Mouse (Mus musculus) heart, embryonic 13.5 days (tissue): ENCODE data around the gene 4933430I17Rik. TPM values are rescaled to one million over a fixed set of nuclear protein-coding genes. Genes with fewer than 3 reads are reported as not detected.

Experiments
- ATAC-seq: fragments of 200-750 bp; cut with Nextera tagmentation; 2 replicates; pipeline ENCODE4 v1.8.0; 2017; ENCODE audit warnings: moderate TSS enrichment; ENCODE audit not compliant: insufficient number of reproducible peaks, low FRiP score, low TSS enrichment; ENCODE audit errors: extremely low read depth
- H3K27ac ChIP-seq: fragments of 300-500 bp; sonication (generic); replicated peaks from 2 replicates; pipeline ENCODE4 v1.5.1; 2015; ENCODE audit warnings: moderate library complexity, mild to moderate bottlenecking, inconsistent platforms
- H3K27me3 ChIP-seq: fragments of 300-500 bp; sonication (generic); replicated peaks from 2 replicates; pipeline ENCODE4 v1.6.1; 2015; ENCODE audit warnings: mild to moderate bottlenecking, inconsistent platforms
- H3K36me3 ChIP-seq: fragments of 300-500 bp; sonication (generic); 2 replicates; pipeline ENCODE4 v1.6.1; 2015; ENCODE audit warnings: mild to moderate bottlenecking, inconsistent platforms
- H3K4me1 ChIP-seq: fragments of 300-500 bp; sonication (generic); 2 replicates; pipeline ENCODE4 v1.6.1; 2015; ENCODE audit warnings: inconsistent platforms
- H3K4me2 ChIP-seq: fragments of 300-500 bp; sonication (generic); 2 replicates; pipeline ENCODE4 v1.6.1; 2015; ENCODE audit warnings: inconsistent platforms, mild to moderate bottlenecking, moderate library complexity
- H3K4me3 ChIP-seq: fragments of 300-500 bp; sonication (generic); 2 replicates; pipeline ENCODE4 v1.5.1; 2015; ENCODE audit warnings: moderate library complexity, mild to moderate bottlenecking, inconsistent platforms
- H3K9ac ChIP-seq: fragments of 300-500 bp; sonication (generic); 2 replicates; pipeline ENCODE4 v1.6.1; 2015; ENCODE audit warnings: inconsistent platforms, mild to moderate bottlenecking, moderate library complexity
- H3K9me3 ChIP-seq: fragments of 300-500 bp; sonication (generic); 2 replicates; pipeline ENCODE4 v1.6.1; 2016; ENCODE audit warnings: inconsistent platforms
- WGBS: fragments of 180-500 bp; shearing (Covaris S2); methylation state at CpG from one replicate; pipeline ENCODE4 v1.1.7; 2015; ENCODE audit warnings: mixed read lengths; 5-methylcytosine and 5-hydroxymethylcytosine counted together
- polyA plus RNA-seq: library from polyadenylated mRNA; unstranded; fragments of >200 nt; fragmentation: Nextera tagmentation; extraction: Ambion mirVana; gene quantifications from 2 replicates; pipeline ENCODE4 v1.2.1, GENCODE M21; 2015

4933430I17Rik gene
- polyA plus RNA-seq, 1 experiment from 2014 or later: 0.16 TPM

DNA sequence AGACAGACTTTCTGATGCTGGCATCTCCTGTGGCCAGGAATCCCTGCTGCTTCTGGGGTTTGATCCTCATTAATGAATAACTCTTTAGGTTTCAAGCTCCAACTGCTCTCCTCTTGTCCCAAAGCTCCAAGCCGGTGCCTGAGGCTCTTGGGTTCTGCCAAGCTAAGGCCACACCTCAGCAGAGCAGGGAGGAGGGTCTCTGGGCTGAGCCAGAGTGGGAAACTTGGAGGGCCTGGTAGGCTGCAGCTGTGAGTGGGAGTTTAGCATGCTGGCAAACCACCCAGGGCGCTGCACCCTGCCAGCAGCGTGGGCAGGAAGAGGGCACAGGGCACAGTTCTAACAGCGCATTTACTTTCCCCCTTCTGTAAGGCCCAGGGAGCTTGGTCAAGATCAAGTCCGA, 16.3 kb upstream of the 4933430I17Rik start:
- no peak overlapping the region for H3K4me3 ChIP-seq
- H3K4me2 ChIP-seq: no peak overlapping the region
- H3K9me3 ChIP-seq: no peaks in the 10 kb centered on the region
- WGBS: 89% methylated on average over 5 of the region's 5 CpGs
- no peaks in the 10 kb centered on the region for H3K27me3 ChIP-seq
- H3K4me1 ChIP-seq: peaks cover 3% of the 10 kb centered on the region; the same call in 1 of the 2 replicates
- H3K36me3 ChIP-seq: peaks cover 69% of the 10 kb centered on the region
- no peak overlapping the region for H3K9ac ChIP-seq
- H3K27ac ChIP-seq: no peak overlapping the region
- ATAC-seq: no peak

DNA sequence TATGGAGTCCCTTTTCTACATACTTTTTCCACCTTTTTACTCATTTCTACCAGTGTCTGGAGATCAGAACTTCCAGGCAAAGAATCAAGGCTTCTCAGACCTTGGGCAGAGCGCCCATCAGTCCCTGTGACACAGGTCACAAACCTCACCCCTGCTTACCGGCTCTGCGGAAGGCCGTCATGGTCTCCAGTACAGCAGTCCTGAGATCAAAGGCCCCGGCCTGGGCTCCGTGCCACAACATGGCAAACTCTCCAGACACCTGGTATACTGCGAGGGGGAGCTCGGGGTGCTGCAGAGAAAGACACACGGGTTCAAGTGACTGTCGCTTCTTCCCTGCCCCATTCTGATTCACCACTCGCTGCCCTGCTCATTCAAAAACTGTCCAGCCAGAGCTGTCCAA, 15.2 kb upstream of the 4933430I17Rik start:
- 87% methylated on average over 11 of the region's 11 CpGs for WGBS
- H3K4me2 ChIP-seq: no peak overlapping the region
- H3K9ac ChIP-seq: no peak overlapping the region
- H3K36me3 ChIP-seq: peaks cover 72% of the 10 kb centered on the region
- peaks cover 10% of the 10 kb centered on the region for H3K4me1 ChIP-seq
- ATAC-seq: no peak
- no peak overlapping the region for H3K27ac ChIP-seq
- no peak overlapping the region for H3K4me3 ChIP-seq
- no peaks in the 10 kb centered on the region for H3K9me3 ChIP-seq
- H3K27me3 ChIP-seq: no peaks in the 10 kb centered on the region

DNA sequence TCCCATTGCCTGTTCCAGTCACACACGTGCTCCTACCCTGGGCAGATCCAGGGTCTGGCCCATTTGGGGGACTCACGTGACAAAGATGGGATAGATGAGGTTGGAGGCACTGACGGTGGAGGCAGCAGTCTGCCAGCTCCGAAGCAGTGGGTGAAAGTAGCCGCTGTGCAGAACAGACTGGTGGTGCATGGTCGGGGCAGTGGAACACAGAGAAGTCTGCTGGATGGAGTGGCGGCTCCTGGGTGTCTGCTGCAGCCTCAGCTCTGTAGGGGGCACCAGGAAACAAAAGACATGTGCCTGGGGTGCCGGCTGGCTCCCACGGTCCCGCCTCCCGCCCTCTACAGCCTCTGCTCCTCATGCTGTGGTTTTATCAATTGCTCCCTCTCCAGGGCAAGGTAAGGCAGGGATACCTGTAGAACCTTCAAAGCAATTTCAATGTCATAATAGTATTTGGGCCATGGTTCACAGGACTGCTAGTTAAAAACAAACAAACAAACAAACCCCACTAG, 11.1 kb upstream of the 4933430I17Rik start:
- peaks cover 51% of the 10 kb centered on the region for H3K4me1 ChIP-seq
- no peaks in the 10 kb centered on the region for H3K9me3 ChIP-seq
- peaks cover 50% of the 10 kb centered on the region for H3K36me3 ChIP-seq
- H3K4me2 ChIP-seq: no peak overlapping the region
- H3K4me3 ChIP-seq: no peak overlapping the region
- H3K27me3 ChIP-seq: no peaks in the 10 kb centered on the region
- H3K27ac ChIP-seq: no peak overlapping the region
- WGBS: 52% methylated on average over 11 of the region's 11 CpGs
- H3K9ac ChIP-seq: 0 out of 2 replicates have a peak overlapping the region, but pooled peaks have one; percentile 24
- ATAC-seq: no peak

DNA sequence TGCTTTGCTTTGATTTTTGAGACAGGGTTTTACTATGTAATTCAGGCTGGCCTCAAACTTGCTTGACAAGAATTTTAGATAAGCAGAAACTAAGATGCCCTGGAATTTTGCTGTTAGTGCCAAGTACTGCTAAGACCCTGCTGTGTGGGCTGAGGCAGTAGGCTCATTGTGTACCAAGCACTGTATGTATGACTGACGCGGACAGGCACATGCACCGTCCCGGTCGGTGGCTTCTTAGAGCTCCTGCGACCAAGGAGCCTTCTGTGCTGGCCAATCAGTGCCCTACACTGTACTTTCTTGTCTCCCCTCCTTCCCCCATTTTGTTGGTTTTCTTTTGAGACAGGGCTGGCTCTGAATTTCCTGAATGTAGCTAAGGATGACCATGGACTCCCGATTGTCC, 10.2 kb upstream of the 4933430I17Rik start:
- peak overlapping the region; percentile 78 for H3K4me2 ChIP-seq
- 68% methylated on average over 7 of the region's 7 CpGs for WGBS
- ATAC-seq: no peak

DNA sequence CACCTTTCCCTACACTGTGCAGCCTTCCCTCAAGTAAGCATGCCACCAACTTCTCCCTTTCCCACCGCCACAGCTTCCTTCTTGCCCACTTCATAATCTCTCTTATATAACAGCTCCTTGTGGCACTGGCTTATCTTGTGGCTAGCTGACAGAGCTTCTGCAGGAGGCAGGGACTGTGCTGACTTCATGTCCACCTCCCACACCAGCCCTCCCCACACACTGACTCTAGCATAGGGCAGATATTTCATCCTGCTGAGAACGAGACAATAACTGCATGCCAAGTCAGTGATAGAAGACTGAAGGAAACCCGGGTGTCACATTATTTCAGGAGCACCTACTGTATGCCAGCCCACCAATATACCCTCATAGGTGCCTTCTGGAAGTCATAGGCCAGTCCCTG, 9.7 kb upstream of the 4933430I17Rik start:
- peak overlapping the region; percentile 85 for H3K27ac ChIP-seq
- H3K9me3 ChIP-seq: no peaks in the 10 kb centered on the region
- peak overlapping the region; percentile 27 for H3K4me3 ChIP-seq
- peak overlapping the region; percentile 67 for H3K9ac ChIP-seq
- 35% methylated on average over 3 of the region's 3 CpGs for WGBS
- no peak for ATAC-seq
- H3K4me2 ChIP-seq: peak overlapping the region; percentile 78
- H3K36me3 ChIP-seq: peaks cover 36% of the 10 kb centered on the region
- peaks cover 55% of the 10 kb centered on the region for H3K4me1 ChIP-seq
- H3K27me3 ChIP-seq: no peaks in the 10 kb centered on the region

More for the DNA sequence above, 10.2 kb upstream of the 4933430I17Rik start:
- Histone ChIP-seq H3K4me1 (peaks cover 53% of the 10 kb centered on the region), H3K27ac (peak overlapping the region; percentile 85), H3K9ac (peak overlapping the region; percentile 67; the same call in 1 of the 2 replicates), H3K4me3 (peak overlapping the region; percentile 27; the same call in 1 of the 2 replicates), H3K9me3 (no peaks in the 10 kb centered on the region), H3K27me3 (no peaks in the 10 kb centered on the region), H3K36me3 (peaks cover 41% of the 10 kb centered on the region)

DNA sequence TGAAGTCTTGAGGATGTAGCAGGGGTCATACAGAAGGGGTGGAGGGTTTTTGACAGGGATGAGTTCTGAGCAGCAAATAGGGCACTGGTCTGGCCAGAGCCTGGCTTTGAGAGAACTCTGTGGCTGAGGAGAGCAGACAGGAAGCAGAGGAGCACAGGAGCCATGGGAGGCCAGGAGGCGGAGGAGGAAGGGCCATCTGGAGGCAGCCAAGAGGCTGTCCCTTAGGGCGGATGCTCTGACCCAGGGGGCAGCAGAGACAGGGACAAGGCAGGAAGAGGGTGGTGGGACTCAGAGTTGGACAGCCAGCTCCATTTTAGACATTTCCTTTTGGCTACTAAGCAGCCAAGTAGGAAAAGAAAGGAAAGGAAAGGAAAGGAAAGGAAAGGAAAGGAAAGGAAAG, 9.1 kb upstream of the 4933430I17Rik start:
- H3K9me3 ChIP-seq: no peaks in the 10 kb centered on the region
- no peaks in the 10 kb centered on the region for H3K27me3 ChIP-seq
- H3K4me3 ChIP-seq: peak overlapping the region; percentile 27
- peak overlapping the region; percentile 78 for H3K4me2 ChIP-seq
- peaks cover 57% of the 10 kb centered on the region for H3K4me1 ChIP-seq
- WGBS: 25% methylated on average over 2 of the region's 2 CpGs
- no peak for ATAC-seq
- H3K36me3 ChIP-seq: peaks cover 30% of the 10 kb centered on the region
- peak overlapping the region; percentile 67 for H3K9ac ChIP-seq
- peak overlapping the region; percentile 85 for H3K27ac ChIP-seq

DNA sequence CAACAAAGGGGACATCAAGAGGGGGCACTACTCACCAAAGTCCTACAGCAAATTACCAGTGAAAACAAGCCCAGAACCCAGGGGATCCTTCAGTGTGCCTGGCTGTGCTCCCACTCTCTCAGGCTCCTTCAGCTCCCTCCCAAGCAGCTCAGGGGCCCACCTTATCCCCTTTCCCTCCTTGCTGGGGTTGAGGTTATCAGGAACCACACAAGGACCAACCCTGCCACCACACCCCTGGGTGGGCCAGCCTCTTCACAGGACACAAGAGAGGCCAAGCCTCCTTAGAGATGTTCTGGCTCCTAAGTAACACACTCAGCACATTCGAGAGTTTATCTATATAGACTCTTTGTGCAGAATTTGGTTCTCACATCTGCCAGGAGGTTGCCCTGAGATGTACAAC, 8.6 kb upstream of the 4933430I17Rik start:
- H3K4me2 ChIP-seq: peak overlapping the region; percentile 78
- H3K4me1 ChIP-seq: peaks cover 57% of the 10 kb centered on the region
- H3K36me3 ChIP-seq: peaks cover 27% of the 10 kb centered on the region
- no peaks in the 10 kb centered on the region for H3K27me3 ChIP-seq
- WGBS: 52% methylated on average over 1 of the region's 1 CpGs
- H3K4me3 ChIP-seq: peak overlapping the region; percentile 27
- H3K27ac ChIP-seq: peak overlapping the region; percentile 85
- no peaks in the 10 kb centered on the region for H3K9me3 ChIP-seq
- peak overlapping the region; percentile 67 for H3K9ac ChIP-seq
- ATAC-seq: no peak

DNA sequence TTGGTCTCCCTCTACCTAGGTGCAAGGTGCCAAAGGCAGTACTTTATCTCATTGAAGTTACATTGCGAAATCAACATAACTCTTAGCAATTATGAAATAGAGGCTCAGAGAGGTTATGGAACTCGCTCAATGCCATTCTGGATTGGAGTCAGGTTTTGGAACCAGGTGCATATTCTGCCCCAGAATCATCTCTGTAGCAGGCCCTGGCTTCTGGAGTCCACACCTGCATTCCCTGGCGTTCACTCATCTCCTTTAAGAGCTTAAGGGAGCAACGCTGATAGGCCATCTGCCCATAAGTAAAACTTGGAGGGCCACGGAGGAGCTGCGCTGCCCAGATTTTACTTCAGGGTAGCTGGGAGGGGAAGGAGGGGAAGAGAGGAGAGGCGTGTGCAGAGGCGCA, 8.1 kb upstream of the 4933430I17Rik start:
- 70% methylated on average over 8 of the region's 8 CpGs for WGBS
- no peak for ATAC-seq

DNA sequence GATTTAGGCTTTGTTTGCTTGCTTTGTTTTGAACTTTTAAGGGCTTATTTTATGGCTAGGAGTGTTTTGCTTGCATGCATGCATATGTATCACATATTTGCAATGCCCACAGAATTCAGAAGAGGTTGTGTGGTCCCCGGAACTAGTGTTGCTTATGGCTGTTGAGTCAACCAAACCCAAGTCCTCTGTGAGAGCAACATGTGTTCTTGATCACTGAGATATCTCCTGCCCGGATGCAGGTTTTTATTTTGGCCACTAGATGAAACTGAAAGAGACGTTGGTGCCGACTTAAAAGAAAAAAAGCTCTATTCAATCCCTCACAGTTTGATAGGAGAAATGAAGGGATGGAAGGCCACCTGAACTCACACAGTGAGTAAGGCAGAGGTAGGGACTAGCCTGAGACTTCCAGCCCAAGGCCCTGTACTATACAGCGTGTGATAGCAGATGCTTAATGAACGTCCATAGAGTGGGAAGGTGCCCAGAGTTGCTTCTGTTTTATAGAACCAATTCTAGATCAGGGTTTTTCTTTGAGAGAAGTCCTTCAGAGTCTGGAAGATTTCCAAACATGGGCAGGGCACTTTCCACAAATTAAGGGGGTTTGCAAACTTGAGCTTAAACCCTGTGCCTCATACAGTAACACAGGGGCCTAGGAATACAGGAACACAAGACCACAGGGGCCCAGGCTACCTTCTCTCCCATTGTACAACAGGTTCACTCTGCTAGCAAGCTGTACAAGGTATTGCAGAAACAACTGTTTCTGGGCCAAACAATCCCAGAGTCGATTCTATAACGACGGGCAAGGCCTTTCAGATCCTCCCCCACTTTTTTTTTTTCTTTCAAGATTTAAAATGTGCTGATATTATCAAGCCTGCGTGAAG, 7.4 kb upstream of the 4933430I17Rik start:
- Histone ChIP-seq H3K27ac (peak overlapping the region; percentile 85), H3K9me3 (no peaks in the 10 kb centered on the region), H3K4me3 (peak overlapping the region; percentile 68), H3K36me3 (peaks cover 25% of the 10 kb centered on the region), H3K27me3 (no peaks in the 10 kb centered on the region), H3K4me1 (peaks cover 57% of the 10 kb centered on the region), H3K9ac (peak overlapping the region; percentile 76), H3K4me2 (peak overlapping the region; percentile 78)
- no peak for ATAC-seq
- WGBS: 70% methylated on average over 10 of the region's 10 CpGs

More for the DNA sequence above, 8.1 kb upstream of the 4933430I17Rik start:
- Histone ChIP-seq H3K9ac (0 out of 2 replicates have a peak overlapping the region, but pooled peaks have one; percentile 1), H3K4me2 (peak overlapping the region; percentile 78), H3K4me1 (peaks cover 57% of the 10 kb centered on the region), H3K36me3 (peaks cover 25% of the 10 kb centered on the region), H3K9me3 (no peaks in the 10 kb centered on the region), H3K27me3 (no peaks in the 10 kb centered on the region), H3K4me3 (peak overlapping the region; percentile 27; the same call in 1 of the 2 replicates), H3K27ac (peak overlapping the region; percentile 85)

DNA sequence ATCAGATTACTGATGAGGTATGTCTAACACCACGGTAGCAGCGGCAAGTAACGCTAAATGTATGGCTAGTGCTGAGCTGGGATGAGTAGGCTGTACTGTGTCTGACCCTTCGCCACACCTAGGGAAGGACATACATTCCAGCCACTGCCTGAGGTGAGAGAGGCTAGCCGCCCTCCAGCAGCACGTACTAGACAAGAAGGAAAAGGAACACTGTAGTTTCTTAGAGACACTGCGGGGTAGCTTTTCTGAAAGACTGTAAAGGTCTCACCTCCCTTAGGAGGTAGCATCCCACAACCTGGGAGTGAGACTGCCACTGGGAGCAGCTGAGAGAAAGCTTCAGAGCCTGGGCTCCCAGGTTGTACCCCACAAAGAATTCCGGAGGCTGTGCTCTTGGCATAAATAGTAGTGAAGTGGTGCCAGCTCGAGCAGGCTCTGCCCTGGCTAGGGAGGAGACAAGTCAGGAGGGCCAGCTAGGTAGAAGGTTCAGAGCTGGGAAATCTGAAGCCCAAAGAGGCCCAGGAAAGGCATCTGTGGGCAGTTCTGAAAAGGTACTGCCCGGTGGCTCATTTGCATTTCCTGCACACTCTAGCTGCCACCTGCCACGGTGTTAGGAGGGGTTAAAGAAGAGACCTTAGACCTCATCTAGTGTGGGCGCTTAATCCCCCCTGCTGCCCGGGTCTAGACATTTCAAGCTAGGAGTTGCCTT, 6.6 kb upstream of the 4933430I17Rik start:
- H3K4me3 ChIP-seq: peak overlapping the region; percentile 68
- H3K4me1 ChIP-seq: peaks cover 59% of the 10 kb centered on the region
- H3K9ac ChIP-seq: peak overlapping the region; percentile 76
- peak overlapping the region; percentile 85 for H3K27ac ChIP-seq
- ATAC-seq: no peak
- H3K36me3 ChIP-seq: peaks cover 25% of the 10 kb centered on the region
- H3K27me3 ChIP-seq: no peaks in the 10 kb centered on the region
- no peaks in the 10 kb centered on the region for H3K9me3 ChIP-seq
- WGBS: 34% methylated on average over 13 of the region's 13 CpGs
- peak overlapping the region; percentile 78 for H3K4me2 ChIP-seq
